Mouse (Mus musculus) left cerebral cortex, adult 2 months (tissue): ENCODE measurements around the gene Gm10840. TPM values are rescaled to one million over a fixed set of nuclear protein-coding genes. Genes with fewer than 3 reads are reported as not detected.
"Not testable (repeated sequence)": the region's sequence is repeated elsewhere in the genome, so short reads cannot be mapped to it uniquely, and the experiment has no call there.

Experiments used
- DNase-seq, 2 experiments: peaks; one replicate each; pipeline ENCODE4 v3.0.0; 2021 to 2022; ENCODE audit warnings: low spot score in 2 of 2, mixed read lengths in 1 of 2; ENCODE audit errors: extremely low spot score in 1 of 2
- H3K27ac ChIP-seq: fragments of 200-600 bp; 2 replicates; pipeline ENCODE4 v1.8.1; 2022
- H3K4me3 ChIP-seq: fragments of 200-600 bp; 2 replicates; pipeline ENCODE4 v1.8.1; 2022
- CTCF ChIP-seq: fragments of 200-600 bp; IDR thresholded peaks from 2 replicates; pipeline ENCODE4 v1.8.1; 2022; ENCODE audit warnings: antibody characterized with exemption, mild to moderate bottlenecking, moderate library complexity
- intact Hi-C: fragments of 180-260 bp; cut with DNase I; formaldehyde crosslinking; loops from one replicate; pipeline ENCODE4 v1.15.1; 2025
- long read RNA-seq, 2 experiments: library from polyadenylated mRNA; stranded (forward); transcript quantifications; one replicate each; pipeline ENCODE4 v2.0.0; 2021; ENCODE audit warnings: borderline mapping rate in 2 of 2
- total RNA-seq, 2 experiments: library from RNA; stranded (reverse); gene quantifications; 2 replicates each; pipeline ENCODE4 v1.2.3; 2021

Gene Gm10840
- not detected for total RNA-seq
- long read RNA-seq, experiment 1: 0 reads
- long read RNA-seq, experiment 2: 0 reads

GRCm38 (mm10) chr11:106160841-106161721 lies at the start of gene Gm10840, which contains the start of gene Limd2:
TSS of gene Gm10840 (plus strand) at chr11:106160850.
TSS of gene Limd2 (minus strand) at chr11:106160860.
- no peak for TF ChIP-seq CTCF
- Histone ChIP-seq H3K4me3 (peak within 1 kb of the TSS; percentile 75), H3K27ac (peak within 1 kb of the TSS; percentile 99)
- DNase-seq: peak; percentile 85 to 86
- intact Hi-C loops: loop anchor here (1.0 to 2.0 kb wide), 4 partner anchors 18 to 76 kb away; partner anchors contain the start of genes Ccdc47, Ddx42 and Map3k3

GRCm38 (mm10) chr11:106111688-106112087 lies 49.0 kb upstream of the Gm10840 start:
- Histone ChIP-seq H3K4me3 (no peak overlapping the region), H3K27ac (no peak overlapping the region)
- DNase-seq: no peak
- no peak for TF ChIP-seq CTCF
- intact Hi-C loops: no loop called here

- TF ChIP-seq CTCF: no peak
- intact Hi-C loops: no loop called here
- no peak for DNase-seq
- H3K4me3 ChIP-seq: no peak overlapping the region
- peak overlapping the region; percentile 5; the same call in 1 of the 2 replicates for H3K27ac ChIP-seq
These were observed 38.4 kb upstream of the Gm10840 start for GRCm38 (mm10) chr11:106122221-106122620.

- TF ChIP-seq CTCF: no peak
- DNase-seq: no peak
- intact Hi-C loops: no loop called here
- peak overlapping the region; percentile 5; the same call in 1 of the 2 replicates for H3K27ac ChIP-seq
- H3K4me3 ChIP-seq: no peak overlapping the region
These were observed 37.9 kb upstream of the Gm10840 start for GRCm38 (mm10) chr11:106122736-106123135.

GRCm38 (mm10) chr11:106124784-106125183 lies 35.9 kb upstream of the Gm10840 start:
- Histone ChIP-seq H3K4me3 (no peak overlapping the region), H3K27ac (no peak overlapping the region)
- no peak for DNase-seq
- no peak for TF ChIP-seq CTCF
- intact Hi-C loops: no loop called here

- no peak for DNase-seq
- no peak overlapping the region for H3K4me3 ChIP-seq
- TF ChIP-seq CTCF: no peak
- H3K27ac ChIP-seq: no peak overlapping the region
- intact Hi-C loops: no loop called here
These were observed 34.8 kb upstream of the Gm10840 start for GRCm38 (mm10) chr11:106125827-106126226.

- intact Hi-C loops, DNase-seq, H3K4me3 ChIP-seq, H3K27ac ChIP-seq: not testable (repeated sequence)
These were observed 33.8 kb upstream of the Gm10840 start for GRCm38 (mm10) chr11:106126727-106127373.

- no peak for TF ChIP-seq CTCF
- intact Hi-C loops: no loop called here
- H3K4me3 ChIP-seq: no peak overlapping the region
- DNase-seq: no peak
- no peak overlapping the region for H3K27ac ChIP-seq
These were observed 31.2 kb upstream of the Gm10840 start for GRCm38 (mm10) chr11:106129477-106129876.

- Histone ChIP-seq H3K27ac (no peak overlapping the region), H3K4me3 (no peak overlapping the region)
- TF ChIP-seq CTCF: no peak
- DNase-seq: no peak
- intact Hi-C loops: no loop called here
These were observed 28.1 kb upstream of the Gm10840 start for GRCm38 (mm10) chr11:106132516-106132915.

GRCm38 (mm10) chr11:106134580-106135528 lies 25.8 kb upstream of the Gm10840 start:
- intact Hi-C loops: no loop called here

GRCm38 (mm10) chr11:106151219-106151618 lies 9.4 kb upstream of the Gm10840 start:
- Histone ChIP-seq H3K27ac (peak overlapping the region; percentile 65; the same call in 1 of the 2 replicates), H3K4me3 (no peak overlapping the region)
- intact Hi-C loops: no loop called here
- TF ChIP-seq CTCF: no peak
- no peak for DNase-seq

More at GRCm38 (mm10) chr11:106134580-106135528, 25.8 kb upstream of the Gm10840 start:
- H3K4me3 ChIP-seq: no peak overlapping the region; the same call in 1 of the 2 replicates
- H3K27ac ChIP-seq: peak overlapping the region; percentile 76
- no peak for DNase-seq
- no peak; the same call in none of the 2 replicates for TF ChIP-seq CTCF
